Mouse (Mus musculus): ENCODE measurements around the gene Hsd17b12. TPM values are rescaled to one million over a fixed set of nuclear protein-coding genes. Genes with fewer than 3 reads are reported as not detected.

The Hsd17b12 gene
- polyA plus RNA-seq, 1 experiment from 2014 or later, result 125 TPM

Small RNA genes within 50 kb of the gene (microRNA-seq; reads per million reads assigned to microRNA genes)
- gene Gm23630, result not detected

Other genes starting within 250 kb of the Hsd17b12 start
- 0.60 and 0.70 TPM in 2 replicates for gene Gm13889, start 200.8 kb downstream of the Hsd17b12 start, polyA plus RNA-seq (2016; fragmentation: Nextera tagmentation; extraction: Ambion mirVana)
- gene Gm27027, start 161.6 kb downstream of the Hsd17b12 start, polyA plus RNA-seq (2016; fragmentation: Nextera tagmentation; extraction: Ambion mirVana), result not detected in 2 replicates
- gene Alkbh3, start 147.2 kb downstream of the Hsd17b12 start, polyA plus RNA-seq (2016; fragmentation: Nextera tagmentation; extraction: Ambion mirVana), result 48.8 and 56.2 TPM in 2 replicates
- 12.6 and 13.4 TPM in 2 replicates for gene Ttc17, start 248.7 kb upstream of the Hsd17b12 start, polyA plus RNA-seq (2016; fragmentation: Nextera tagmentation; extraction: Ambion mirVana)

All from limb, embryonic 10.5 days (tissue).